Mouse (Mus musculus) embryonic facial prominence, embryonic 13.5 days (tissue): Measurements from ENCODE around the gene Hpse. TPM values are rescaled to one million over a fixed set of nuclear protein-coding genes. Genes with fewer than 3 reads are reported as not detected.

ENCODE experiments used
- ATAC-seq: fragments of 200-750 bp; cut with Nextera tagmentation; 2 replicates; pipeline ENCODE4 v1.8.0; 2017; ENCODE audit warnings: low read depth; ENCODE audit not compliant: insufficient number of reproducible peaks, insufficient read depth, low FRiP score, low TSS enrichment
- H3K27ac ChIP-seq: fragments of 300-500 bp; sonication (generic); 2 replicates; pipeline ENCODE4 v1.5.1; 2015; ENCODE audit warnings: moderate library complexity, mild to moderate bottlenecking, inconsistent platforms
- H3K27me3 ChIP-seq: fragments of 300-500 bp; sonication (generic); 2 replicates; pipeline ENCODE4 v1.6.1; 2015; ENCODE audit warnings: mild to moderate bottlenecking, inconsistent platforms
- H3K36me3 ChIP-seq: fragments of 300-500 bp; sonication (generic); 2 replicates; pipeline ENCODE4 v1.6.1; 2015; ENCODE audit warnings: mild to moderate bottlenecking, inconsistent platforms
- H3K4me1 ChIP-seq: fragments of 300-500 bp; sonication (generic); 2 replicates; pipeline ENCODE4 v1.6.1; 2015; ENCODE audit warnings: inconsistent platforms
- H3K4me2 ChIP-seq: fragments of 300-500 bp; sonication (generic); 2 replicates; pipeline ENCODE4 v1.6.1; 2015; ENCODE audit warnings: moderate library complexity, mild to moderate bottlenecking, inconsistent platforms
- H3K4me3 ChIP-seq: fragments of 300-500 bp; sonication (generic); 2 replicates; pipeline ENCODE4 v1.5.1; 2015; ENCODE audit warnings: mild to moderate bottlenecking, inconsistent platforms
- H3K9ac ChIP-seq: fragments of 300-500 bp; sonication (generic); 2 replicates; pipeline ENCODE4 v1.6.1; 2015; ENCODE audit warnings: mild to moderate bottlenecking, inconsistent platforms
- H3K9me3 ChIP-seq: fragments of 300-500 bp; sonication (generic); 2 replicates; pipeline ENCODE4 v1.6.1; 2016; ENCODE audit warnings: inconsistent platforms
- WGBS: fragments of 180-500 bp; shearing (Covaris S2); methylation state at CpG from one replicate; pipeline ENCODE4 v1.1.7; 2015; ENCODE audit warnings: mixed read lengths; 5-methylcytosine and 5-hydroxymethylcytosine counted together
- polyA plus RNA-seq: library from polyadenylated mRNA; unstranded; fragments of >200 nt; fragmentation: Nextera tagmentation; extraction: Ambion mirVana; gene quantifications from 2 replicates; pipeline ENCODE4 v1.2.1, GENCODE M21; 2015

Gene Hpse
- polyA plus RNA-seq, 1 experiment from 2014 or later, result 4.7 TPM

- Histone ChIP-seq H3K9me3 (peaks cover 5% of the 10 kb centered on the region), H3K4me2 (no peak overlapping the region), H3K27ac (no peak overlapping the region), H3K9ac (no peak overlapping the region), H3K36me3 (no peaks in the 10 kb centered on the region), H3K27me3 (no peaks in the 10 kb centered on the region), H3K4me3 (no peak overlapping the region), H3K4me1 (no peaks in the 10 kb centered on the region)
- WGBS, result 78% methylated on average over 13 of the region's 13 CpGs
- no peak for ATAC-seq
Observed at GRCm38 (mm10) chr5:100728757-100729156, 9.2 kb upstream of the Hpse start.

GRCm38 (mm10) chr5:100726001-100726400 is 6.5 kb upstream of the Hpse start:
- WGBS, result 78% methylated on average over 4 of the region's 4 CpGs
- no peak for ATAC-seq
- no peak overlapping the region for H3K9ac ChIP-seq
- H3K4me1 ChIP-seq, result no peaks in the 10 kb centered on the region
- no peaks in the 10 kb centered on the region for H3K36me3 ChIP-seq
- H3K4me2 ChIP-seq, result no peak overlapping the region
- H3K27me3 ChIP-seq, result no peaks in the 10 kb centered on the region
- H3K4me3 ChIP-seq, result no peak overlapping the region
- H3K27ac ChIP-seq, result no peak overlapping the region
- peaks cover 9% of the 10 kb centered on the region for H3K9me3 ChIP-seq

- 91% methylated on average over 15 of the region's 15 CpGs for WGBS
- Histone ChIP-seq H3K27ac (no peak overlapping the region), H3K9me3 (no peaks in the 10 kb centered on the region), H3K4me1 (peaks cover 18% of the 10 kb centered on the region), H3K9ac (no peak overlapping the region), H3K36me3 (no peaks in the 10 kb centered on the region), H3K27me3 (peaks cover 15% of the 10 kb centered on the region), H3K4me3 (no peak overlapping the region), H3K4me2 (no peak overlapping the region)
- no peak for ATAC-seq
Observed at GRCm38 (mm10) chr5:100716762-100717161, 2.8 kb downstream of the Hpse start.

- no peaks in the 10 kb centered on the region for H3K36me3 ChIP-seq
- ATAC-seq, result no peak
- no peak overlapping the region for H3K27ac ChIP-seq
- H3K9ac ChIP-seq, result no peak overlapping the region
- 90% methylated on average over 6 of the region's 6 CpGs for WGBS
- no peaks in the 10 kb centered on the region for H3K27me3 ChIP-seq
- no peak overlapping the region for H3K4me2 ChIP-seq
- no peaks in the 10 kb centered on the region for H3K9me3 ChIP-seq
- H3K4me3 ChIP-seq, result no peak overlapping the region
- H3K4me1 ChIP-seq, result peaks cover 16% of the 10 kb centered on the region
Observed at GRCm38 (mm10) chr5:100711219-100711618, 8.3 kb downstream of the Hpse start.

- no peak overlapping the region for H3K27ac ChIP-seq
- H3K9ac ChIP-seq, result no peak overlapping the region
- no peaks in the 10 kb centered on the region for H3K9me3 ChIP-seq
- no peak for ATAC-seq
- no peaks in the 10 kb centered on the region for H3K27me3 ChIP-seq
- peaks cover 16% of the 10 kb centered on the region for H3K4me1 ChIP-seq
- no peaks in the 10 kb centered on the region for H3K36me3 ChIP-seq
- H3K4me2 ChIP-seq, result no peak overlapping the region
- H3K4me3 ChIP-seq, result no peak overlapping the region
- 18% methylated on average over 2 of the region's 2 CpGs for WGBS
Observed at GRCm38 (mm10) chr5:100710012-100710411, 9.5 kb downstream of the Hpse start.

- peaks cover 16% of the 10 kb centered on the region for H3K4me1 ChIP-seq
- H3K9me3 ChIP-seq, result no peaks in the 10 kb centered on the region
- no peaks in the 10 kb centered on the region for H3K36me3 ChIP-seq
- WGBS, result 85% methylated on average over 6 of the region's 6 CpGs
- no peaks in the 10 kb centered on the region for H3K27me3 ChIP-seq
- H3K9ac ChIP-seq, result no peak overlapping the region
- no peak overlapping the region for H3K4me3 ChIP-seq
- H3K27ac ChIP-seq, result no peak overlapping the region
- ATAC-seq, result no peak
- no peak overlapping the region for H3K4me2 ChIP-seq
Observed at GRCm38 (mm10) chr5:100709035-100709434, 10.5 kb downstream of the Hpse start.

GRCm38 (mm10) chr5:100706675-100707074 is 12.8 kb downstream of the Hpse start:
- H3K9ac ChIP-seq, result no peak overlapping the region
- H3K4me1 ChIP-seq, result peaks cover 12% of the 10 kb centered on the region
- no peaks in the 10 kb centered on the region for H3K27me3 ChIP-seq
- H3K4me2 ChIP-seq, result no peak overlapping the region
- no peak overlapping the region for H3K27ac ChIP-seq
- no peaks in the 10 kb centered on the region for H3K9me3 ChIP-seq
- 66% methylated on average over 8 of the region's 8 CpGs for WGBS
- no peaks in the 10 kb centered on the region for H3K36me3 ChIP-seq
- no peak for ATAC-seq
- H3K4me3 ChIP-seq, result no peak overlapping the region

- Histone ChIP-seq H3K4me2 (no peak overlapping the region), H3K4me1 (no peaks in the 10 kb centered on the region), H3K27me3 (no peaks in the 10 kb centered on the region), H3K9me3 (no peaks in the 10 kb centered on the region), H3K36me3 (no peaks in the 10 kb centered on the region), H3K27ac (no peak overlapping the region), H3K9ac (no peak overlapping the region), H3K4me3 (no peak overlapping the region)
- WGBS, result 90% methylated on average over 2 of the region's 2 CpGs
- ATAC-seq, result no peak
Observed at GRCm38 (mm10) chr5:100704272-100704671, 15.2 kb downstream of the Hpse start.

GRCm38 (mm10) chr5:100702325-100702724 is 17.2 kb downstream of the Hpse start:
- H3K4me1 ChIP-seq, result no peaks in the 10 kb centered on the region
- no peaks in the 10 kb centered on the region for H3K36me3 ChIP-seq
- WGBS, result 79% methylated on average over 3 of the region's 3 CpGs

GRCm38 (mm10) chr5:100700861-100701620 is 18.5 kb downstream of the Hpse start:
- no peak for ATAC-seq
- WGBS, result 79% methylated on average over 13 of the region's 13 CpGs
- H3K9me3 ChIP-seq, result no peaks in the 10 kb centered on the region
- H3K4me3 ChIP-seq, result no peak overlapping the region
- H3K4me1 ChIP-seq, result no peaks in the 10 kb centered on the region
- no peaks in the 10 kb centered on the region for H3K36me3 ChIP-seq
- H3K9ac ChIP-seq, result no peak overlapping the region
- H3K27me3 ChIP-seq, result no peaks in the 10 kb centered on the region
- H3K4me2 ChIP-seq, result no peak overlapping the region
- no peak overlapping the region for H3K27ac ChIP-seq

More at GRCm38 (mm10) chr5:100702325-100702724, 17.2 kb downstream of the Hpse start:
- H3K4me2 ChIP-seq, result no peak overlapping the region
- H3K27ac ChIP-seq, result no peak overlapping the region
- no peaks in the 10 kb centered on the region for H3K27me3 ChIP-seq
- ATAC-seq, result no peak
- H3K9me3 ChIP-seq, result no peaks in the 10 kb centered on the region
- H3K4me3 ChIP-seq, result no peak overlapping the region
- H3K9ac ChIP-seq, result no peak overlapping the region

GRCm38 (mm10) chr5:100697886-100698285 is 21.6 kb downstream of the Hpse start:
- no peaks in the 10 kb centered on the region for H3K27me3 ChIP-seq
- H3K9me3 ChIP-seq, result no peaks in the 10 kb centered on the region
- H3K4me1 ChIP-seq, result no peaks in the 10 kb centered on the region
- no peak for ATAC-seq
- H3K4me2 ChIP-seq, result no peak overlapping the region
- H3K9ac ChIP-seq, result no peak overlapping the region
- H3K36me3 ChIP-seq, result no peaks in the 10 kb centered on the region
- 77% methylated on average over 2 of the region's 2 CpGs for WGBS
- H3K27ac ChIP-seq, result no peak overlapping the region
- H3K4me3 ChIP-seq, result no peak overlapping the region

GRCm38 (mm10) chr5:100697398-100697797 is 22.1 kb downstream of the Hpse start:
- Histone ChIP-seq H3K36me3 (no peaks in the 10 kb centered on the region), H3K27me3 (no peaks in the 10 kb centered on the region), H3K27ac (no peak overlapping the region), H3K4me2 (no peak overlapping the region), H3K9me3 (no peaks in the 10 kb centered on the region), H3K4me1 (no peaks in the 10 kb centered on the region), H3K9ac (no peak overlapping the region), H3K4me3 (no peak overlapping the region)
- WGBS, result 82% methylated on average over 2 of the region's 2 CpGs
- ATAC-seq, result no peak
